Mouse (Mus musculus) retina, postnatal 7 days (tissue): Measurements from ENCODE around the gene Dnmt3l.
"Not testable (repeated sequence)": the region's sequence is repeated elsewhere in the genome, so short reads cannot be mapped to it uniquely, and the experiment has no call there.

Source experiments
- DNase-seq: peaks from one replicate; pipeline ENCODE4 v3.0.0-alpha.2; 2012; ENCODE audit warnings: low read depth, low spot score

The Dnmt3l gene

DNA sequence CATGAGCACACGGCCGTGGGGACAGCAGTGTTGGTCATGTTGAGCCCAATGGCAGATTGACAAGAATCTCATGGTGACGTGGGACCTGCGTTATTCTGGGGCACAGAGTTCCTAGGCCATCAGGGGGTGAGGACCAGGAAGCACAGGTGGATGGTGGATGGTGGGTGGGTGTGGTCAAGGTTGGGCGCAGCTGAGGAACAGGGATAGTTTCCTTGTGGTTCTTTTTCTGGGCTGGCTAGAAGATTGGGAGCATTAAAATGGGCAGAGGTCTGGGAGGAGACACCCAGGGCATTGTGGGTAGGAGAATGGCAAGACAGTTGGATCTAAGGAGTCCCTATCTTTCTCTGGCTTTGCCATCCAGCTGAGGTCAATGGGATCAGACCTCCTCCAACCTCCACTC, at the start of gene Dnmt3l:
Gene Dnmt3l (plus strand): TSS at position 301 of the 400 bp plus-strand sequence.
- no peak for DNase-seq

DNA sequence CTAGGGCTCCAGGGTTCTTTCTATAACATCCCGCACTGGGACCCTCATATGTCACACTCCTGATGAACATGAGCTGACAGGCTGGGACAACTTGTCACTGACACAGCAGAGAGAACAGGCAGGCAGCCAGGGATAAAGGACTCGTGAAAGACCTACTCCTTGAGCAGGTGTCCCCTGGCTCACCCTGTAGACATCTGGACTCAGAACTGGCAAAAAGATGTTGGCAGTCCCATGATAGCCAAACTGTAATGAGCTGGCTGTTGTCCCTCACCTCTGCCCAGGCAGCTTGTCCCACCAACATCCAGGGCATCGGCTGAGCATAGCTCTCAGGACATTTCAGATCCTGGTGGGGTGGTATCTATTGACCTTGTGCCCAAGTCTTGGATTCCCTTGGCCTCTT, 46.1 kb upstream of the Dnmt3l start:
- DNase-seq: no peak

DNA sequence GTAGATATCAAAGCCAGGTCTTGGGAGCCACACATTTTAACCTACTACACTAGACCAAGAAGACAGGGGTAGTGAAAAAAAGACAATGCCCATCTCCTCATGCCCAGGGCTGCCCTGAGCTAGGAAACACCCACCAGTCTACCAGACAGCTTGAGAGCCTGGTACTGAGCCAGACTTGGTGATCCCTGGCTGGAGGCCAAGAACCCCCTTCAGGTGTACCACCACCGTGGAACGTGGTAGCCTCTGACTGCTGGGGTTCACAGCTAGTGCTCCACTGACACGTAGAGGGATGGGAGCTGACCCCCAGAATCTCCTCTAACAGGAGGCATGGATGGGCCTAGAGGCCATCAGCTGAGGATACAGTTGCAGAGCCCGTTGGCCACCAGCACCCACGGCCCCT, 41.5 kb upstream of the Dnmt3l start:
- DNase-seq: no peak

GRCm38 (mm10) chr10:78001796-78002195, 40.0 kb upstream of the Dnmt3l start:
- no peak for DNase-seq

- no peak for DNase-seq
These were observed 39.4 kb upstream of the Dnmt3l start for GRCm38 (mm10) chr10:78002316-78002715.

DNA sequence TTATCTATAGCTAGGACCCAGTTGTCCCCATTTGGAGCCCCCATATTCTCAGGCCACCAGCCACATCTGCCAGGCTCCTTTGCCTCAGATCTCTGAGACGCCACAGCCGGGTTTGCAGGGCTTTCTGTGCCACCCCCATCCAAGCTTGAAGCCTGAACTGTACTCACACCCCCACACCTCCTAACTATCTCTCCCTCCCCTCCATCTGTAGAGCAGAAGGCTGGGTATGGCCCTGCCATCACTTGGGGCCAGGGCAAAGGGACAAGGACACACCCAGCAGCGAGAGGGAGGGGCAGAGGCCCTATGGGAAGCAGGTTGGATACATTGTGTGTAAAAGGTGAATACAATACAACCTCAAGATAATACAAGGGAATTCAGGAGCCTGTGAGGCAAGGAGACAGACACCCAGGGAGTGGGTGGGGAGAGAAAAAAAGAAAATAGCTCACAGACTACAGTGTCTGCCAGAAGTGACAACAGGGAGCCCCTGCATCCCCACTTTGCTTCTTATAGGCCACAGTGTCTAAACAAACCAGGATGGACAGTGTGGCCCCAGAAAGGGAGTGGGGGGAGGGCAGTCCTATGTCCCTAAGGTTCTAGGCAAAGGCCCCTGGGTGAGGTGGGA, 37.2 kb upstream of the Dnmt3l start:
- no peak for DNase-seq

DNA sequence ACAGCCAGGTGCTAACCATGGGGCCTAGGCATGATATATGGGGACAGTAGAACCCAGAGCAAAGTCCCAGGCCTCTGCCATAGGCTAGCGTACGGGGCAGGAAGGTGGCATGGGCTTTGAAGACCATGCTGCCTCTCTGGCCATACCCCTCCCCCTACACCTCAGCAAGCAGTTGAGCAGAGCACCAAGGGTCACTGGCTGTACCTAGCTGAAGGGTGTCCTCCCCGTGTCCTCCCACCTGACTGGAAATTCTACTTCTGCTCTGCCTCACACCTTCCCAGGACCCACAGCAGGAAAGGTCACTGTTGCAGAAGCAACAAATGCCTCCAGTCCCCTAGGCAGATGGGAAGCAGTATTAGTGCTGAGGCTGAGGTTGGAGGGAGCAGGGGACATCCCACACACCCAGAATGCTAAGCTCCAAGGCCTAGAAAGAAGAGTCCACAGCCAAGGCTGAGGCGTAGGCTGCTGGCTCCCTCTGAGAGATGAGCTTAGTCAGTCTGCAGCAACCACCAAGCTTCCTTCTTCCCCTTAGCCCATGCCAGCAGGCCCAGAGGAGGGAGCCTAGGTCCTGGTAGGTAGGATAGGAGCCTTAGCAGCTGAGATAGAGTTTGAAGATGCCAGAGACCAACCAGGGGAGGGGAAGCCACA, 35.8 kb upstream of the Dnmt3l start:
- DNase-seq: no peak

GRCm38 (mm10) chr10:78007203-78007602, 34.5 kb upstream of the Dnmt3l start:
- no peak for DNase-seq

GRCm38 (mm10) chr10:78008169-78008568, 33.6 kb upstream of the Dnmt3l start:
- DNase-seq: no peak

GRCm38 (mm10) chr10:78009184-78009944, 32.4 kb upstream of the Dnmt3l start:
- DNase-seq: peak; percentile 85

- no peak for DNase-seq
These were observed 31.8 kb upstream of the Dnmt3l start, which contains the start of gene Pfkl for GRCm38 (mm10) chr10:78009945-78010293. Pfkl (minus strand) TSS chr10:78010083.

DNA sequence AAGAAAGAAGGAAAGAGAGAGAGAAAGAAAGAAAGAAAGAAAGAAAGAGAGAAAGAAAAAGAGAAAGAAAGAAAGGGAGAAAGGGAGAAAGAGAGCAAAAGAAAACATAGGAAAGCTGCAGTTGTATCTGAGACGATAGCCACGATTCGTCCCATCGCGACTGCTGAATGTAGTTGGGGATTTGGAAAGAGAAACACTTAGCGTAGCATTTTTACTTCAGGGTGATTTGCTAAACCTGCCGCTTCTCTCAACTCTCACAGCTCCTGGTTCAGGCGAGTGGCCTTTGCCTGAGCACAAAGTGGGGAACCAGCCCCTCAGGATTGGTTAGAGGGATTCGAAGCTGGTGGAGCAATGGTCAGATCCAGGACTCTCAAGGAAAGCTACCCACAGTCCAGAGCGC, 31.4 kb upstream of the Dnmt3l start:
- DNase-seq: no peak

DNA sequence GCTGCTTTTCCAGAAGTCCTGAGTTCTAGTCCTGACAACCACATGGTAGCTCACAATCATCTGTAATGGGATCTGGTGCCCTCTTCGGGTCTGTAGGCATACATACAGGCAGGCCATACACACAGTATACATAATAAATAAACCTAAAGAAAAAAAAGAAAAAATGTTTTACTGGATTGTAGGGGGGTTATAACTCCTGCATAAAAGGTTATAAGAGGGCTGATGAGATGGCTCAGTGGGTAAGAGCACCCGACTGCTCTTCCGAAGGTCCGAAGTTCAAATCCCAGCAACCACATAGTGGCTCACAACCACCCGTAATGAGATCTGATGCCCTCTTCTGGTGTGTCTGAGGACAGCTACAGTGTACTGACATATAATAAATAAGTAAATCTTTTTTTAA, 30.6 kb upstream of the Dnmt3l start:
- not testable (repeated sequence) for DNase-seq

DNA sequence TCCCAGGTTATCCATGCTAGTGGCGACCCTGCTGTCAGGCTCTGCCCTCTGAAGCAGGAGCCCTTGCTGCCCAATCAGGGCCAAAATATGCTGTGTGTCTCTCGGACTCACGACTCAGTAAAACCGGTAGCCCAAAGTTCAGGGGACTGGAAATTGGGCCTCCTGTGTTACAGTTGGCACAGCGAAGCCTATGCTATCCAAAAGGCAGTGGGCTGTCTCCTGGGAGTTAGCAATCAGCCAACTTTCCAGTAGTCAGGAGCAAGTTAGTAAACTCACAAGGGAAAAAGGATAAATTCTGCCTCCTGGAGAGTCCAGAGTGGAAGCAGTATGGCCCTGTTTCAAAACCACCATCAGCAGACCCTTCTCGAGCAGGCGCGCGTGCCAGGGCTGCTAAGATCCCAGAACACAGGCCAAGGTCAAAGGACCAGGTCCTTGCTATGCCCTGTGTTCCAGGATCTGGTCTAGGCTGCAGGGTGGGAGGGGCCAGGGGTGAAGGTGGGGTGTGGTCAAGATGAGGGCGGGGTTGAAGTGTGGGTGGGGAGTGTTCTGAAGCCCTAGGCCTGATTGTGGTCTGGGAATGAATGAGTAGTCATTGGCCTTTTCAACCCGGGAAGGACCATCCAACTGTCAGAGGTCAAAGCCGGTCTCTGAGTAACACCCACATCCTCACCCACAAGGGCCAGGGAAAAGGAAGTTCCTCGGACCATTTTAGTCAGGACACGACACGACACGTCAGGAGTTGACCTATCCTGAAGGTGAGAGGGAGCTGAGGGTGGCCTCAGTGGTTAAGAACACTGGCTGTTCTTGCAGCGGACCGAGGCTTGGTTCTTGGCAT, 28.9 kb upstream of the Dnmt3l start:
- DNase-seq: no peak

DNA sequence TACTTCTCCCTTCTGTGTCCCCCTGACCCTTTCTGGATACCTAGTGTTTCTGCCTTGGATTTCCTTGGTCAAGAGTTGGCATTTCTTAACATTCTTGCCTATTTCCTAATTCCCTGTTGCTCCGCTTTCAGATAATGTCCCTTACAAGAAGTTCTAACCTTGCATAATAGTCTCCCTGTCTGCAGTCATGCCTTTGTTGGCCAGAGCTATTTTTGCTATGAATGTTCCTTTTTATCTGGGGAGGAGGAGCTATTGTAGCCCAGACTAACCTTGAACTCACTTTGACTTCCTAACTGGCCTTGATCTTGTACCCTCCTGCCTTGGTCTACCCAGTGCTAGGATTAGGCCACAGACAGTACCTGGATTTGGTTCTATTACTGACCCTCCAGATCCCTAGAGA, 26.3 kb upstream of the Dnmt3l start:
- DNase-seq: no peak

- no peak for DNase-seq
These were observed 25.4 kb upstream of the Dnmt3l start for GRCm38 (mm10) chr10:78016366-78016765.

DNA sequence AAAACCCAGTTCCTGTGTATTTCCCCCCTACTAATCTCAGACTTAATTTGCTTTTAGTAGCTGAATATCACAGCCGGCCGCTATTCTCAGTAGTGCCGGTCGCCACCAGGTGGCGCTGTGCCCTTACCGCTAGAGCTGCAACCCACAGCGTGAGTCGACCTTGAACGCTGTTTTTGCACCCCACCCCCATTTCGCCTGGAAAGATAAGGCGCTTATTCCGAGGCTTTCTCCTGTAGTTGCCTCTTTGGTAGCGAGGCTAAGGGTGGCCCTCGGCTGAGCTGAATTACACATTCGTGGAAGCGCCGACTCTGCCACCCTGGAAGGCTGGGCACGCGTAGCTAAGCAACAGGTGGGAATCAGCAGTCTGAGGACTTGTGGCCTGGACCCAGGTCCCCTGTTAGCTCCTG, 22.9 kb upstream of the Dnmt3l start:
- peak; percentile 91 for DNase-seq

GRCm38 (mm10) chr10:78019291-78019690, 22.5 kb upstream of the Dnmt3l start:
- DNase-seq: no peak

- DNase-seq: not testable (repeated sequence)
These were observed 21.8 kb upstream of the Dnmt3l start for GRCm38 (mm10) chr10:78019984-78020383.

GRCm38 (mm10) chr10:78025453-78025852, 16.3 kb upstream of the Dnmt3l start:
- not testable (repeated sequence) for DNase-seq

DNA sequence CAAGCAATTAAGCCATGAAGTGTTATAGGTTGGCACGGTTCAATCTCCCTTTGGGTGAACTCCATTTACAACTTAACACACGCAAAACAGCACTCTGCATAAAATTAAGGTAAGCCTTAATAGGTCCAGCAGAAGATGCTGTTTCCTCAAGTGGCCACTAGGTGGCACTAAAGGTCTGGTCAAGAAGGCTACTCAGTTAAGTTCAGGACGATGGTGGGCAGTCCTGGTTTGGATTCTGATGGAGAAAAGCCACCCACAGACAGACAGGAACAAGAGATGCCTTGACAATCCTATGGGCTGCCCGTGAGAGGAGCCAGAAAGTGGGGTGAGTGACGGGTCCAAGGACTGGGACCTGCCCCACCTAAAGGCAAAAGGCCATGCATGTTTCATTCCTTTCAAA, 13.6 kb upstream of the Dnmt3l start:
- peak; percentile 67 for DNase-seq

GRCm38 (mm10) chr10:78029080-78029479, 12.7 kb upstream of the Dnmt3l start:
- DNase-seq: no peak
